Mouse (Mus musculus) C2C12 (cell line): Measurements from ENCODE around the gene Psmd6.

ENCODE experiments used
- CEBPB ChIP-seq: IDR thresholded peaks from one replicate; pipeline ENCODE4 v1.6.1; 2011; ENCODE audit warnings: low read depth, mild to moderate bottlenecking, control low read depth, moderate library complexity
- CTCF ChIP-seq: IDR thresholded peaks from one replicate; pipeline ENCODE4 v1.5.1; 2011; ENCODE audit not compliant: control insufficient read depth, insufficient read depth, insufficient read length
- FOSL1 ChIP-seq: IDR thresholded peaks from one replicate; pipeline ENCODE4 v1.8.0; 2011; ENCODE audit warnings: mild to moderate bottlenecking, low read length; ENCODE audit not compliant: poor library complexity, insufficient read depth, severe bottlenecking
- MAX ChIP-seq: IDR thresholded peaks from one replicate; pipeline ENCODE4 v1.6.1; 2011; ENCODE audit warnings: mild to moderate bottlenecking, control low read depth
- MYOG ChIP-seq: IDR thresholded peaks from one replicate; pipeline ENCODE4 v1.6.1; 2011; ENCODE audit not compliant: control insufficient read depth, insufficient read length; ENCODE audit errors: extremely low read depth
- USF1 ChIP-seq: IDR thresholded peaks from one replicate; pipeline ENCODE4 v1.6.1; 2011; ENCODE audit warnings: low read depth, mild to moderate bottlenecking, control low read depth, moderate library complexity

DNA sequence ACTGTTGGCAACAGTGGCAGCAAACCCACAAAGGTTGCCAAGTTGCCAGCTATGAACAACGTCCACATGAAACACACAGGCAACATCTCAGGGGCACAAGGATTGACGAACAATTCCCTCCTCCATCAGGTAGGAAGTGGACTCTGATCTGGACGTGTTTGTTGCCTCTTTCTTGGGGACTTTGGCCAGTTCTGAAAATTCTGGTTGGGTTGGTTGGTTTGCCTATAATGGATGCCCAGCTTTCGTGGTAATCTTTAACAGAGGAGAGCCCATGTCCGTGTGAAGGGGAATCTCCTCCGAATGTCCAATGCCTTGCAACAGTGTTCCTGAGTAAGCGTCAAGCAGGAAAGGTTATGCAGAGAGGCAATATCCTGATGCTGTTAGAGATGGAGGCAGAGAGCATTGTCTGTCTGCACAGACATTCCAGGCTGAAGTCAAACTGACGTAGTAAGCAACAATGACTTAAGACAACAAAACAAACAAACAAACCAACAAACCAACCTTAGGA lies 20.0 kb downstream of the Psmd6 start:
- no peak for TF ChIP-seq CTCF
- TF ChIP-seq USF1: no peak
- TF ChIP-seq MAX: no peak
- TF ChIP-seq MYOG: no peak
- TF ChIP-seq FOSL1: no peak
- no peak for TF ChIP-seq CEBPB
